Mouse (Mus musculus): ENCODE measurements around the gene Tmem63a. TPM values are rescaled to one million over a fixed set of nuclear protein-coding genes. Genes with fewer than 3 reads are reported as not detected.
"Not testable (repeated sequence)": the region's sequence is repeated elsewhere in the genome, so short reads cannot be mapped to it uniquely, and the experiment has no call there.

Tmem63a gene
- total RNA-seq, 2 experiments from 2014 or later = 6.6 to 8.5 TPM

- no peak for ATAC-seq (replicated peaks; ENCODE audit: low FRiP score, poor library complexity, severe bottlenecking)
Measured at GRCm38 (mm10) chr1:180922273-180923048, 19.7 kb upstream of the Tmem63a start.

- no peak for ATAC-seq (replicated peaks; ENCODE audit: low FRiP score, poor library complexity, severe bottlenecking)
Measured at GRCm38 (mm10) chr1:180924737-180925136, 17.4 kb upstream of the Tmem63a start.

GRCm38 (mm10) chr1:180926286-180926685 is 15.9 kb upstream of the Tmem63a start:
- ATAC-seq (replicated peaks; ENCODE audit: low FRiP score, poor library complexity, severe bottlenecking) = no peak

- no peak for ATAC-seq (replicated peaks; ENCODE audit: low FRiP score, poor library complexity, severe bottlenecking)
Measured at GRCm38 (mm10) chr1:180929599-180929998, 12.5 kb upstream of the Tmem63a start.

GRCm38 (mm10) chr1:180931106-180931505 is 11.0 kb upstream of the Tmem63a start:
- ATAC-seq (replicated peaks; ENCODE audit: low FRiP score, poor library complexity, severe bottlenecking) = no peak

GRCm38 (mm10) chr1:180933659-180934058 is 8.5 kb upstream of the Tmem63a start:
- no peak for ATAC-seq (replicated peaks; ENCODE audit: low FRiP score, poor library complexity, severe bottlenecking)

- ATAC-seq (replicated peaks; ENCODE audit: low FRiP score, poor library complexity, severe bottlenecking) = no peak
Measured at GRCm38 (mm10) chr1:180934467-180935419, 7.4 kb upstream of the Tmem63a start, which contains the start of gene Lefty1. Gene Lefty1 (plus strand): TSS chr1:180935022.

- peak; percentile 91 for ATAC-seq (replicated peaks; ENCODE audit: low FRiP score, poor library complexity, severe bottlenecking)
Measured at GRCm38 (mm10) chr1:180936610-180937398, 5.3 kb upstream of the Tmem63a start.

- not testable (repeated sequence) for ATAC-seq (replicated peaks; ENCODE audit: low FRiP score, poor library complexity, severe bottlenecking)
Measured at GRCm38 (mm10) chr1:180937631-180938030, 4.5 kb upstream of the Tmem63a start.

- not testable (repeated sequence) for ATAC-seq (replicated peaks; ENCODE audit: low FRiP score, poor library complexity, severe bottlenecking)
Measured at GRCm38 (mm10) chr1:180938781-180939180, 3.4 kb upstream of the Tmem63a start.

- no peak for ATAC-seq (replicated peaks; ENCODE audit: low FRiP score, poor library complexity, severe bottlenecking)
Measured at GRCm38 (mm10) chr1:180940776-180941460, 1.2 kb upstream of the Tmem63a start.

GRCm38 (mm10) chr1:180941726-180942125 is 418 bp upstream of the Tmem63a start:
- peak; percentile 35 for ATAC-seq (replicated peaks; ENCODE audit: low FRiP score, poor library complexity, severe bottlenecking)

- ATAC-seq (replicated peaks; ENCODE audit: low FRiP score, poor library complexity, severe bottlenecking) = no peak
Measured at GRCm38 (mm10) chr1:180943032-180943644, 994 bp downstream of the Tmem63a start.

GRCm38 (mm10) chr1:180943896-180944295 is 1.8 kb downstream of the Tmem63a start:
- no peak for ATAC-seq (replicated peaks; ENCODE audit: low FRiP score, poor library complexity, severe bottlenecking)

GRCm38 (mm10) chr1:180944553-180944952 is 2.4 kb downstream of the Tmem63a start:
- ATAC-seq (replicated peaks; ENCODE audit: low FRiP score, poor library complexity, severe bottlenecking) = no peak

GRCm38 (mm10) chr1:180945001-180945980 is 3.1 kb downstream of the Tmem63a start:
- ATAC-seq (replicated peaks; ENCODE audit: low FRiP score, poor library complexity, severe bottlenecking) = peak; percentile 77

- ATAC-seq (replicated peaks; ENCODE audit: low FRiP score, poor library complexity, severe bottlenecking) = no peak
Measured at GRCm38 (mm10) chr1:180946448-180946847, 4.3 kb downstream of the Tmem63a start.

Measured in erythroblast, adult 5-6 weeks (primary cell).